Mouse (Mus musculus) MEL (cell line): ENCODE measurements at regions not wholly inside any gene's neighbourhood (a gene's known extent, or its start where the extent isn't known, plus 50 kb on each side); places are given as distances from the start of the nearest gene placed in this dataset.

Experiments
- DNase-seq: peaks from one replicate; pipeline ENCODE4 v3.0.0; 2011; ENCODE audit warnings: low read depth, low spot score
- H3K27ac ChIP-seq: 2 replicates; pipeline ENCODE4 v1.5.1; 2012; ENCODE audit warnings: low read depth, mild to moderate bottlenecking, control low read depth, low read length, moderate library complexity; ENCODE audit not compliant: control insufficient read depth
- H3K27me3 ChIP-seq, 2 experiments: fragments of 150-350 bp in 1 of 2; sonication (generic) in 1 of 2; 2 replicates each; pipeline ENCODE4 v1.6.1; 2012; ENCODE audit warnings: low read length in 2 of 2, mild to moderate bottlenecking in 2 of 2, improper control_type of control experiment in 1 of 2, moderate library complexity in 1 of 2; ENCODE audit not compliant: insufficient read depth in 2 of 2, control insufficient read depth in 1 of 2
- H3K36me3 ChIP-seq, 2 experiments: 2 replicates each; pipeline ENCODE4 v1.6.1; 2012 to 2014; ENCODE audit warnings: low read length in 2 of 2, improper control_type of control experiment in 1 of 2, inconsistent platforms in 1 of 2, mild to moderate bottlenecking in 1 of 2; ENCODE audit not compliant: insufficient read depth in 2 of 2, control insufficient read depth in 1 of 2
- H3K4me1 ChIP-seq, 2 experiments: fragments of 150-350 bp in 1 of 2; sonication (generic) in 1 of 2; 2 replicates each; pipeline ENCODE4 v1.6.1; 2012; ENCODE audit warnings: low read length in 2 of 2, improper control_type of control experiment in 1 of 2, mild to moderate bottlenecking in 1 of 2; ENCODE audit not compliant: insufficient read depth in 2 of 2, control insufficient read depth in 1 of 2
- H3K4me3 ChIP-seq, 2 experiments: fragments of 150-350 bp in 1 of 2; sonication (generic) in 1 of 2; 2 replicates each; pipeline ENCODE4 v1.5.1; 2012; ENCODE audit warnings: low read depth in 2 of 2, low read length in 2 of 2, mild to moderate bottlenecking in 2 of 2, moderate library complexity in 2 of 2, control low read depth in 1 of 2, improper control_type of control experiment in 1 of 2; ENCODE audit not compliant: control insufficient read depth in 1 of 2, insufficient read depth in 1 of 2
- H3K79me2 ChIP-seq: 2 replicates; pipeline ENCODE4 v1.6.1; 2012; ENCODE audit warnings: mild to moderate bottlenecking, low read length, moderate library complexity; ENCODE audit not compliant: control insufficient read depth, poor library complexity, insufficient read depth
- H3K9ac ChIP-seq: 2 replicates; pipeline ENCODE4 v1.6.1; 2012; ENCODE audit warnings: low read depth, mild to moderate bottlenecking, control low read depth, low read length, moderate library complexity; ENCODE audit not compliant: control insufficient read depth, poor library complexity, severe bottlenecking
- H3K9me3 ChIP-seq: fragments of 150-350 bp; sonication (generic); replicated peaks from 2 replicates; pipeline ENCODE4 v1.6.1; 2012; ENCODE audit warnings: mild to moderate bottlenecking, low read length, improper control_type of control experiment, moderate library complexity; ENCODE audit not compliant: insufficient read depth
- CHD1 ChIP-seq: IDR thresholded peaks from 2 replicates; pipeline ENCODE4 v1.6.1; 2012; ENCODE audit warnings: low read depth, mild to moderate bottlenecking, inconsistent platforms, low read length, improper control_type of control experiment
- CHD2 ChIP-seq: IDR thresholded peaks from 2 replicates; pipeline ENCODE4 v1.6.1; 2011; ENCODE audit warnings: low read length, improper control_type of control experiment
- CTCF ChIP-seq, 3 experiments: IDR thresholded peaks in 2 of 3; conservative IDR thresholded peaks in 1 of 3; 2 replicates each; pipeline ENCODE4 v1.5.1; 2011 to 2012; ENCODE audit warnings: low read length in 3 of 3, low read depth in 2 of 3, mild to moderate bottlenecking in 2 of 3, improper control_type of control experiment in 1 of 3, inconsistent platforms in 1 of 3, mixed read lengths in 1 of 3, moderate library complexity in 1 of 3; ENCODE audit not compliant: control insufficient read depth in 1 of 3, insufficient read depth in 1 of 3, poor library complexity in 1 of 3, severe bottlenecking in 1 of 3
- ELF1 ChIP-seq: IDR thresholded peaks from 2 replicates; pipeline ENCODE4 v1.6.1; 2014; ENCODE audit warnings: low read depth, mild to moderate bottlenecking, inconsistent platforms, low read length, improper control_type of control experiment, moderate library complexity
- EP300 ChIP-seq, 2 experiments: IDR thresholded peaks; 2 replicates each; pipeline ENCODE4 v1.6.1; 2011; ENCODE audit warnings: improper control_type of control experiment in 2 of 2, low read length in 2 of 2, low read depth in 1 of 2, mild to moderate bottlenecking in 1 of 2
- ETS1 ChIP-seq: IDR thresholded peaks from 2 replicates; pipeline ENCODE4 v1.6.1; 2012; ENCODE audit warnings: low read depth, mild to moderate bottlenecking, inconsistent platforms, low read length, improper control_type of control experiment, moderate library complexity
- GABPA ChIP-seq: IDR thresholded peaks from 2 replicates; pipeline ENCODE4 v1.6.1; 2012; ENCODE audit warnings: low read depth, mild to moderate bottlenecking, inconsistent platforms, low read length, improper control_type of control experiment, moderate library complexity
- HCFC1 ChIP-seq: IDR thresholded peaks from 2 replicates; pipeline ENCODE4 v1.6.1; 2012; ENCODE audit warnings: low read depth, mild to moderate bottlenecking, inconsistent platforms, low read length, improper control_type of control experiment, moderate library complexity
- JUND ChIP-seq: IDR thresholded peaks from 2 replicates; pipeline ENCODE4 v1.6.1; 2011; ENCODE audit warnings: low read depth, mild to moderate bottlenecking, improper control_type of control experiment, low read length
- MAX ChIP-seq: IDR thresholded peaks from 2 replicates; pipeline ENCODE4 v1.6.1; 2011; ENCODE audit warnings: low read length, improper control_type of control experiment
- MAZ ChIP-seq: IDR thresholded peaks from 2 replicates; pipeline ENCODE4 v1.6.1; 2012; ENCODE audit warnings: low read depth, mild to moderate bottlenecking, inconsistent platforms, low read length, improper control_type of control experiment
- MYB ChIP-seq: IDR thresholded peaks from 2 replicates; pipeline ENCODE4 v1.6.1; 2011; ENCODE audit warnings: mild to moderate bottlenecking, low read depth, low read length, improper control_type of control experiment
- MYC ChIP-seq: IDR thresholded peaks from 2 replicates; pipeline ENCODE4 v1.6.1; 2011; ENCODE audit warnings: low read depth, mild to moderate bottlenecking, low read length, improper control_type of control experiment, moderate library complexity
- NELFE ChIP-seq: IDR thresholded peaks from 2 replicates; pipeline ENCODE4 v1.6.1; 2011; ENCODE audit warnings: low read depth, low read length, improper control_type of control experiment
- POLR2A ChIP-seq, 2 experiments: IDR thresholded peaks; 2 replicates each; pipeline ENCODE4 v1.6.1; 2011 to 2012; ENCODE audit warnings: low read length in 2 of 2, mild to moderate bottlenecking in 2 of 2, control low read depth in 1 of 2, improper control_type of control experiment in 1 of 2, low read depth in 1 of 2, moderate library complexity in 1 of 2; ENCODE audit not compliant: control insufficient read depth in 1 of 2, insufficient read depth in 1 of 2, poor library complexity in 1 of 2
- POLR2AphosphoS2 ChIP-seq: IDR thresholded peaks from 2 replicates; pipeline ENCODE4 v1.6.1; 2011; ENCODE audit warnings: low read length, improper control_type of control experiment
- POLR2AphosphoS5 ChIP-seq: IDR thresholded peaks from 2 replicates; pipeline ENCODE4 v1.6.1; 2012; ENCODE audit warnings: low read depth, borderline replicate concordance, mild to moderate bottlenecking, inconsistent platforms, low read length, moderate library complexity, mixed read lengths
- RAD21 ChIP-seq: IDR thresholded peaks from 2 replicates; pipeline ENCODE4 v1.6.1; 2011; ENCODE audit warnings: mild to moderate bottlenecking, low read depth, low read length, improper control_type of control experiment
- RCOR1 ChIP-seq: IDR thresholded peaks from 2 replicates; pipeline ENCODE4 v1.6.1; 2012; ENCODE audit warnings: low read depth, mild to moderate bottlenecking, inconsistent platforms, low read length, improper control_type of control experiment
- SMC3 ChIP-seq: IDR thresholded peaks from 2 replicates; pipeline ENCODE4 v1.6.1; 2011; ENCODE audit warnings: low read depth, low read length, improper control_type of control experiment
- TAL1 ChIP-seq: IDR thresholded peaks from 2 replicates; pipeline ENCODE4 v1.6.1; 2012; ENCODE audit warnings: mild to moderate bottlenecking, inconsistent platforms, low read length, moderate library complexity, mixed read lengths
- TCF12 ChIP-seq: IDR thresholded peaks from 2 replicates; pipeline ENCODE4 v1.6.1; 2014; ENCODE audit warnings: low read depth, mild to moderate bottlenecking, inconsistent platforms, low read length, improper control_type of control experiment, moderate library complexity
- USF2 ChIP-seq, 2 experiments: IDR thresholded peaks; 2 replicates each; pipeline ENCODE4 v1.6.1; 2011 to 2012; ENCODE audit warnings: improper control_type of control experiment in 2 of 2, low read length in 2 of 2, borderline replicate concordance in 1 of 2, inconsistent platforms in 1 of 2, low read depth in 1 of 2, mild to moderate bottlenecking in 1 of 2; ENCODE audit not compliant: insufficient read depth in 1 of 2
- ZC3H11A ChIP-seq: IDR thresholded peaks from 2 replicates; pipeline ENCODE4 v1.6.1; 2012; ENCODE audit warnings: low read depth, mild to moderate bottlenecking, inconsistent platforms, low read length, improper control_type of control experiment
- ZKSCAN1 ChIP-seq: IDR thresholded peaks from 2 replicates; pipeline ENCODE4 v1.6.1; 2012; ENCODE audit warnings: low read depth, mild to moderate bottlenecking, inconsistent platforms, low read length, improper control_type of control experiment, moderate library complexity
- ZMIZ1 ChIP-seq: IDR thresholded peaks from 2 replicates; pipeline ENCODE4 v1.6.1; 2012; ENCODE audit warnings: low read depth, mild to moderate bottlenecking, inconsistent platforms, low read length, improper control_type of control experiment, moderate library complexity
- ZNF384 ChIP-seq: IDR thresholded peaks from 2 replicates; pipeline ENCODE4 v1.6.1; 2012; ENCODE audit warnings: low read depth, mild to moderate bottlenecking, inconsistent platforms, low read length, improper control_type of control experiment

DNA sequence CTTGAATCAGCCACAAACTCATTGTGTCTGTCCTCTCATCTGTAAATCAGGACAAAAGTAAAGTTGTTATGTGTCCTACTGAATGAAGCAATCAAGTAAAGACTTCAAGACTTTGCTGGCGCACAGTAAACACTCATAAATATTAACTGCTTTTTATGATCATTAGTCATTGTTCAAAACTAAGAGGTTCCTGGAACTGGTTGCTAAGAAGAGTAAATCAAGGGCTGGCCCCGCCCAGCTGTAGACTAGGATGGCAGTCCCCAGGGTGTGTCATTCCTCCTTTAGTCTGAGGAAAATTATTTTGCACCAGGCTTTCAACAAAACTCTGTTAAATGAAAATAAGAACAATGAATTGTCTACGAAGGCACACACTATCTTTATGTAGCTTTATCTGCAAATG lies 113.0 kb downstream of the Cog6 start:
- H3K9me3 ChIP-seq: no peaks in the 10 kb centered on the region
- DNase-seq: no peak
- H3K27ac ChIP-seq: no peak overlapping the region
- no peaks in the 10 kb centered on the region for H3K27me3 ChIP-seq
- H3K79me2 ChIP-seq: no peaks in the 10 kb centered on the region
- H3K4me1 ChIP-seq: no peaks in the 10 kb centered on the region
- H3K4me3 ChIP-seq: no peak overlapping the region
- TF ChIP-seq MYC (no peak), NELFE (no peak)
- no peak overlapping the region for H3K9ac ChIP-seq
- H3K36me3 ChIP-seq: no peaks in the 10 kb centered on the region

- Histone ChIP-seq H3K27ac (no peak overlapping the region), H3K79me2 (no peaks in the 10 kb centered on the region), H3K9me3 (no peaks in the 10 kb centered on the region), H3K9ac (no peak overlapping the region), H3K4me3 (no peak overlapping the region), H3K36me3 (no peaks in the 10 kb centered on the region), H3K4me1 (no peaks in the 10 kb centered on the region), H3K27me3 (no peaks in the 10 kb centered on the region)
- TF ChIP-seq MYB (no peak), SMC3 (no peak), ELF1 (no peak), POLR2A (IDR thresholded peaks at IDR 0.05; ENCODE audit: control insufficient read depth in 1 of 2, insufficient read depth in 1 of 2, low read depth in 1 of 2, low read length in 2 of 2, poor library complexity in 1 of 2) (no peak), TAL1 (no peak), HCFC1 (no peak), ETS1 (no peak), NELFE (no peak), POLR2AphosphoS2 (no peak), CHD1 (no peak), ZMIZ1 (no peak), RAD21 (no peak)
- DNase-seq: no peak
These were observed 119.4 kb downstream of the Cog6 start for GRCm38 (mm10) chr3:52897665-52898064.

- no peak for DNase-seq
- Histone ChIP-seq H3K9me3 (no peaks in the 10 kb centered on the region), H3K79me2 (no peaks in the 10 kb centered on the region), H3K4me1 (no peaks in the 10 kb centered on the region), H3K36me3 (no peaks in the 10 kb centered on the region)
- TF ChIP-seq CHD2 (no peak), MAZ (no peak), GABPA (no peak), ZC3H11A (no peak), EP300 (IDR thresholded peaks at IDR 0.05; ENCODE audit: low read depth in 1 of 2, low read length in 2 of 2) (no peak), TCF12 (no peak), POLR2AphosphoS5 (no peak), CTCF (IDR thresholded peaks at IDR 0.05 in 2 of 3, conservative IDR thresholded peaks at IDR 0.05 in 1 of 3; ENCODE audit: control insufficient read depth in 1 of 3, insufficient read depth in 1 of 3, low read depth in 2 of 3, low read length in 3 of 3, poor library complexity in 1 of 3, severe bottlenecking in 1 of 3) (no peak), POLR2A (IDR thresholded peaks at IDR 0.05; ENCODE audit: control insufficient read depth in 1 of 2, insufficient read depth in 1 of 2, low read depth in 1 of 2, low read length in 2 of 2, poor library complexity in 1 of 2) (no peak), SMC3 (no peak), RAD21 (no peak), ZKSCAN1 (no peak), MAX (no peak), MYC (no peak), USF2 (IDR thresholded peaks at IDR 0.05; ENCODE audit: borderline replicate concordance in 1 of 2, insufficient read depth in 1 of 2, low read depth in 1 of 2, low read length in 2 of 2) (no peak), JUND (no peak), POLR2AphosphoS2 (no peak), RCOR1 (no peak), ZNF384 (no peak)
- TF ChIP-seq, all 39 proteins: peak for 0
- no peak overlapping the region for H3K9ac ChIP-seq
- no peaks in the 10 kb centered on the region for H3K27me3 ChIP-seq
- no peak overlapping the region for H3K4me3 ChIP-seq
- no peak overlapping the region for H3K27ac ChIP-seq
These were observed 120.6 kb downstream of the Cog6 start for GRCm38 (mm10) chr3:52896462-52896861.
